Mouse (Mus musculus): ENCODE measurements around the gene Prmt3.

The Prmt3 gene

DNA sequence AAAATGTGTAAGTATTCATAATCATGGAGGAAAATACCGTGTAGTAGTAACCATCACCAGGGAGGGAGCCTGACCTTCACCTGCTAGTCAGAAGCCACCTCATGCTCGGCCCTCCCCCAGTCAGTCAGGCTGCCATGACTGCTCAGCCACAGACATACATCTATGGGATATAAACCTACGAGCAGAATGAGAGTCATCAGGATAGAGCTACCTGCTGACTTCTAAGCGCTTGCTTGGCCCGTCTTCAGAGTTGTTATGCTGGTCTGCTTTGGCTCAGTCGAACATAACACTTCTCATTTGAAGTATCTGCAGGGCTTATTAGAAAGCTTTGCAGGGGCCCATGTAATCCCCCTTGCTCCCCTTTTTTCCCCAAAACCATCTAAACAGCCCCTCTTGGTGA, 25.4 kb downstream of the Prmt3 start:
- DNase-seq = no peak

DNA sequence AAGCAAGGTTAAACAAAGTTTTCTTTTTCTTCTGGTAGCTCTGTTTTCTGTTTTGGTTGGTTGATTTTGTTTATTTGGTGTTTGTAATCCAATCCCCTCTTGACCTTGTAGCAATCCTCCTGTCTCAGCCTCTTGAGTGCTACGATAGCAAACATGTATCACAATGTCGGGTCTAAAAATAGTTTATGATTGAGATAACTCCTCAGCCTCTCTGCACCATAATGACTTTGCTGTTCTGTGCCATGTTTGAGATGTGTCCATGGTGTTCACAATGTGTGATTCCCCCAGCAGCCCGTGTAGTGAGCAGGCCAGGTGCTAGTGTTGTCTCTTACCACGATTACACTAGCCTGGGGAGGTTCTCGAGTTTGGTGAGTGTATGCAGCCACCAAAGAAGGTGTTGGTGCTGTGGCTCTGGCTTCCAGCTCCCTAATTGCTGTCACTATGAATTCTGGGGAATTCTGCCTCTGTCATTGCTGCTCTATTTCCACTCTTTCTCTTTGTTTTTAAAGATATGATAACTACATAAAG, 26.6 kb downstream of the Prmt3 start:
- no peak for DNase-seq

DNA sequence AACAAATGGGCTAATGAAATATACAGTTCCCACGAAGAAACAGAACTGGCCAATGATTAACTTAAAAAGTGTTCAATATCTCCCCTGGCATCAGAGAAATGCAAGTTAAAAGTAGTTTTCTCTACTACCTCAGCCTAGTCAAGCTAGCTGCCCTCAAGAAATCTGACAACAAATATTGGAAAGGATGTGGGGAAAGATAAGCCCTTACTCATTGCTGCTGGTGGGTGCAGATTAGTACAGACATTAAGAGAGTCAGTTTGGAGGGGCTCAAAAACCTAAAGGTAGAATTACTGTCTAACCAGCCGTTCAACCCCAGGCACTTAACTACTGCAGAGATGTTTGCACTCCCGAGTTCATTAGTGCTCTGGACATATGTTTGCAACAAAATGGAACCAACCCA, 27.5 kb downstream of the Prmt3 start:
- no peak for DNase-seq

DNA sequence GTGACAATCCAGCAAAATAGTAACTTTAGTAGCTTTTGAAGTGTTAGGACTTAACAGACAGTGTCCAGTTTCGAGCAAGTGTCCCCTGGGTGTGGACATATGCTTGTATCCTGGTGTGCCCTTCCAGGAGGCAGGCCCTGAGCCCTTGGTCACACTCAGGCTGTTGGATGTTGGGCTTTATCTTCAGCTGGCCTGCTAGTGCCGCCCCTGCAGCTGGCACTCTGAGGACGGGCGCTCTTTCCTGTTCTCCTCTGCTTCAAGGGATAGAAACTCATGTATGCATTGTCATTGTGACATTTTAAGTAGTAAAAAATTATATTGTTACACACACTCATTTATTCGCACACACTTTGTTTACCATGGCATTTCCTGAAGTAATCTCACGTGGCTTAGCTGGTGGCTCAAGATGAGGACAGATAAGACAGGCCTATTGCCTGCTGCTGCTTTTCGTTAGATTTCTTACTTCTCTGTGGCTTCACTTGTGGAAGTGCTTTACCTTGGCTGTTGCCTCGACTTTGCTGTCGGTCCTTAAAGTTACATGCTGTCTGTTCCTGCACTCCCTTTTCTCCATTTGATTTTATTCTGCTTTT, 29.0 kb downstream of the Prmt3 start:
- no peak for DNase-seq

DNA sequence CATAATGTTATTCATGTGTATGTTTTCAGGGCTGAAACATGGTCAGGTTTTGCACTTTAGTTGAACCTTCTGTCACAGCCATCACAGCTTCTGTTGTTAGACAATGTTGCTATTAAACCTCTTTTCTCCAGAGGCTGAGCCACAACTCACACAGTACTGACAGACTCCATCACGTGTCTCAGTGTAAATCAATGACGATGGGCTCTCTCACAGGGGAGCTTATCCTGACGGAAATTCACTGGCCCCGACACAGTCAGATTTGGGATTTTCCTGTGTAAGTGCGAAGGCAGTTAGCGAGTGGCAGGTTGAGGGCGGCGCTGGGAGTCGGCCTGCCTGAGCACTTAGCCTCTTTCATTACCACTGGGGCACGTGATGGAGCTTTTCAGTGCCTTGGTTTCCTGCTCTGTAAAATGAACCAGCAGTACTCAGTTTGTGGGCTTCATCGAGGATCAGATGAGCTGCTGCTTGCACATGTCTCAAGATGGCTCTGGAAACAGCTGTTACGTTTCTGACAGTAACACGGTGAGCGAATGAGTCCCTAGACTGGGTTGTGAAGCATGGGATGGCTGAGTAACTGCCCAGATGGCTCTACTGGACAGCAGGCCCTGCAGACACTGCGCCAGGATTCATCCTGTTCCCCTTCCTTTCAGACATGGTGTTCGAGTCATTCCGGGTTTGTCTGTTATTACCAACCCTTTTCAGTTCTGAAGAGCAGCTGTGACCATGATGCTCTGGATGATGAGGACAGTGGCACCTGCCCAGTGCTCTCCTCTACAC, 29.9 kb downstream of the Prmt3 start:
- DNase-seq = no peak

DNA sequence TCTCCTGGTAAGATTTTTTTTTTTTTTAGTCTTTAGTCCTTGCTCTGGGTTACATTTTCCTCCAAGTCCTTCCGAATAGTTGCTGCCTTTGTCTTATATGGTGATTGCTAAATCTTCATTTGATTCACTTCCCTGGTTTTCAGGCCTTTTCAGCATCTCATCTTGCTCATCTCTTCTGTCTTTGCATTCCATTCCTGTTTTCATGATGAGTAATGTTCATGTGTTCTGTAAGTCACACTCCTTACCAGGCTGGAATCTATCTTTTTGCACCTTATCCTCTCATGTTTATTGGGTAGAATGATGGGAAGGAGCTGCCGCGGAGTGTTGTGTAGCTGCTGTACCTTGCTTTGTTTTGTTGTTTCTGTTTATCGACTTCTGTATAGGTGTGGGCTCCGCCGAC, 31.0 kb downstream of the Prmt3 start:
- DNase-seq = no peak

DNA sequence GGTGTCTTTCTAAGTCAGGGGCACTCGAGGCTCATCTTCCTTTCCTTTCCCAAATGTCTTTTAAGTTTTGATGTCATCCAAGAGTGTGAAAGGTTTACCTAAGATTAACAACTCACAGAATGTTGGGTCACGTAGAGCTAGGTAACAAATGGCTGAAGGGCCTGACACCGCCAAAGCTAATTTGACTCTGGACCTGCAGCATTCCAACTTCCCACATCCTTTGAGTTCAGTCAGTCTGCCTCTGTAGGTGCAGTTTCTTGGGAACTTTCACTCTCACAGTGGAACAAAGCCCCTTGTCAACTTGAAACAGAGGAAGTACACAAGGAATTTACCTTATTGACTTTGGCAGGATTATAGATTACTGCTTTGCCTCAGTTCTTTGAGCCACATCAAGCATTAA, 31.4 kb downstream of the Prmt3 start:
- no peak for DNase-seq

DNA sequence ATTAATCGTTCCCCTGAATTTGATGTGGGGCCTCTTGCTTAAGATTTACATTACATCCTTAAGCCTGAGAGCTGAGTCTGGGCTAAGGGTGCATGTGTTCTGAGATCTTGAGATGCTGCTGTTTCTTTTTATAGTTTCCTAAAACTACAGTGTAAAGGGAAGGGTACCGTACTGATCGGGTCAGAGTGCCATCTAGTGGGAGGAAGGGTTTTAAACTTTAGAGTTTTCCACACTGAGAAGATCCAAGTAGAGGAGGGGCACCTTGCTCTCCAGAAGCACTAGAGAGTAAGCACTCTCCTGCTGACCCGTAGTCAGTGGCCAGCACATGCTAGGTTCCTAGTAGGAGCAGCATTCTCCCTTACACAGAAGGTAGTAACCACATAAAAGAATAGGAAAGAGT, 33.2 kb downstream of the Prmt3 start:
- DNase-seq = no peak

DNA sequence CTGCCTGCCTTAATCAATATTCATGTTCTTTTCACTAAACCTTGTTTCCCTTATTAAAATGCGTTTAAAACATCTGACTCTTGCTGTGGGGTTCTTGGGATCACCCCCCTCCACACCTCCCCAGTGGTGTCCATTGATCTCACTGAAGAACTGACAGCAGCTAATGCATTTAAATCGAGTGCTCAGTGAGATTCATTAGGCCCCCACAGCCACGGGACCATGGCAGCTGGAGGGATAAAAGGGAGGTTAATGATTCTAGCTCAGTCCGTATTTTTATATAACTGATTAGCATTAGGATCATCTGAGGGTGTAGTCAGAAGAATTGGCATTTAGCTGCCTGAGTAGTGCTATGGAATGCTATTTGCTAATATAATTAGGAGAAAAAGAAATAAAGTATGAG, 41.2 kb downstream of the Prmt3 start:
- no peak for DNase-seq

DNA sequence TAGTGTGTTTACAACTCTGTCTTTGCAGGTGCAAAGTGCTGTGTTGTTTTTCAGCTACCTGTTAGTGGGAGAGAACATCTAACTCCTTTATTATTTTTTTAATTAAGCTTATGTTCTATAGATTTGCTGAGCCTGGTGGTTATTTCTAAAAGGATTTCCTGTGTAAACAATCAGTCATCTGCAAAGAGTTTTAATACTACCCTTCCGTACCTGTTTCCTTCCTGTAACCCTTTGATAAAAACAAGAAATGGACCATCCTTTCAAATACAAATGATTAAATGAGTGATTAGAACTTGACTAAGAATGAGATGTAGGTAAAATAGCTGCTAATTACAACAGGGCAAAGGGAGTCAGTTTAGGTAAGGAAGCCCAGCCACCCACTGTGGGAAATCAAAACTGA, 43.2 kb downstream of the Prmt3 start:
- DNase-seq = no peak

DNA sequence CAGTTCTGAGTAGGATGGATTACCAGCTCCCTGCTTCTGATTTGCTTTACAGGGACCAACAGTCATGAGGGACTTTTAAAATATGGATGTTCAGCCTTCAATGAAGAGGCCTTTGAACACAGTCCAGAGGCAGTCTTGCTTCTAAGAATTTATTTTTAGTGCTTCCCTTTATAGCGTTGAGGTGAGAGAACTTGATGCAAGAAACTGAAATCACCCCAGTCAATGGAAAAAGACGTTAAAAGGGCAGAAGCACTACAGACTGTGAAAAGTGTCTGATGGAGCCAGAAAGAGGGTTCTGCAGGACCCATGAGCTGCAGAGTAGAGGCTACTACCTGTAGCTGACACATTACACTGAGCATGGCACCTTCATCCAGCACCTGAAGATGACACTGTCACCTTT, 43.9 kb downstream of the Prmt3 start:
- DNase-seq = no peak

DNA sequence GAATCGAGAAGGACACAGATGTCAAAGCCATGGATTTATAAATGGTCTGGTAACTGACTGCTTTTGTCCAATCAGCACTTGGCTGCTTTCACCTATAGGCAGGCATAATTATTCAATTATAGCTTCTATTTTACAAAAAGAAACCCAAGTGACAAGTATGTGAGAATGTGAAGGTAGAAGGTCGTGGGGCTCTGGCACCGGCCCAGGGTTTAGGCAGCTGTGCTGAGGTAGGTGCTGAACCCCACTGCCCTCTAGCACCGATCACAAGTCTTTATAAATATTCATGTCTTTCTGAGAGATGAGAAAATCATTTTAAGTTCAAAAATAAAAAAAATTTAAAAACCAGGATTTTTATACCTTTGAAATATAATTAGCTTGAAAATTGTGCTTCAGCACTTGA, 45.4 kb downstream of the Prmt3 start:
- DNase-seq = no peak

DNA sequence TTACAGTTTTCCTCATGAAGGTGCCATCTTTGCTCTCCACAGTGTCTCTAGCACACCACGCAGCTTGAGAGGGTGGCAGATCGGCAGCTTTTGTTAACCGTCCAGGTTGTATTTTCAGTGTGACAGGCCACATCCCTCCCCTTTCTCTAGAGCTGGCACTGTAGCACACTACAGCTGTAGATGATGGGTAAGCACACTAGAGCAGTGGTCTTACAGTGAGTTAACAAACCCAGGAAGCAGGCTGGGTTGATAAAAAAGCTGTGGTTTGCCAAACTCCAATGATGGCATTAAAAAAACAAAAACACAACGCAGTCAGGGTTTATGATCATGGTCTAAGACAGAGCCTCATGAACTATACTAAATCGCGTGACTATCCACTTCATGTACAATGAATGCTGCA, 45.9 kb downstream of the Prmt3 start:
- no peak for DNase-seq

DNA sequence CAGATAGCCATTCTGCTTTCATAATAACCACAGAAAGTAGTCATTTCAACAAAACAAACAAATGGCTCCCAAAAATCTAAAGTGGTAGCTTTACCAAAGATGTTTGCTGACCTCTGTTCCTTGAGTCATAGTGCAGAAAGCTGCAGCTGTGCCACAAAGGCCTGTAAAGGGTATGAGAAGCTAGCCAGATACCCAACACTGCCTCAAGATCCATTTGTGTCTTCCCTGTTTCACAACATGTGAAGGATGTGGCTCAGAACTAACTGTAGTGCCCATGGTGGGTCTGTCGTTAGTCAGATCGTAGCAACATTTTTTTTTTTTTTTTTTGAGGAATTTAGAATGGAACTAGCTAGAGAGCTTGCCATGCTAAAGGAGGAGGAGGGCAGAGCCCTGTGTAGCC, 46.4 kb downstream of the Prmt3 start:
- no peak for DNase-seq

DNA sequence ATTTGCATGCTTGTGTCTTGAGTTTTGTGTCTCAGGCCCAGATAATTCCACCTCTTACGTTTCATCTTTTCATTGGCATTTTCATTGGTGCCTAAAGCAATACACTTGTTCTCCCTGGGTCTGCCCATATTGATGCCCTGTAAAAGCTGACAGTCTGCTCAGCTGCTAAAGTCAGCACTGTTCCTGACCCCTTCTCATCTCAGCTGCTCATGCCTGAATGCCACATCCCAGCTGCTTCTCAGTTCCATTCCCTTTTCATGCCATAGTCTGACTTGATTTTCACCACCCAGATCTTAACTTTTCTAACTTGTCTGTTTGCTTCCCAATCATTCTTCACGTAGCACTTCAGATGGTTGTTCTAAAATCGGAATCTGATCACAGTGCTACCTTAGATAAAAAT, 47.3 kb downstream of the Prmt3 start:
- DNase-seq = no peak

DNA sequence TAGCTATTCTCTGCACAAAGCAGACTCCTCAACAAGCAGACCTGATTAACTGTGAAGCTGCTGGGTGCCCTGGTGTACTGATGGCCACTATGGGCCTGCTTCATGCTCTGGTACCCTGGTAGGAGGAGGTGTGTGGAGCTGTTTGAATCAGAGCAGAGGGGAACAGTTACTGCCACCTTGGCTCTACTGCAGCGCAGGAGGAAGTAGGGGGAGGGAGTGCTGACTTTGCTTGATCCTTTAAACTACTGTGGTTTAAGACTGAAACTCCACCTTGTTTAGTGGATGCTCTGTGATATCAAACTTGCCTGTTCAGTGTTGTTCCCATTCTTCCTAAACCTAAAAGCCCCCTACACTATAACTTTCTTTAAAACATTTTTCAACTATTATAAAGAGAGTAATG, 49.8 kb downstream of the Prmt3 start:
- no peak for DNase-seq

DNA sequence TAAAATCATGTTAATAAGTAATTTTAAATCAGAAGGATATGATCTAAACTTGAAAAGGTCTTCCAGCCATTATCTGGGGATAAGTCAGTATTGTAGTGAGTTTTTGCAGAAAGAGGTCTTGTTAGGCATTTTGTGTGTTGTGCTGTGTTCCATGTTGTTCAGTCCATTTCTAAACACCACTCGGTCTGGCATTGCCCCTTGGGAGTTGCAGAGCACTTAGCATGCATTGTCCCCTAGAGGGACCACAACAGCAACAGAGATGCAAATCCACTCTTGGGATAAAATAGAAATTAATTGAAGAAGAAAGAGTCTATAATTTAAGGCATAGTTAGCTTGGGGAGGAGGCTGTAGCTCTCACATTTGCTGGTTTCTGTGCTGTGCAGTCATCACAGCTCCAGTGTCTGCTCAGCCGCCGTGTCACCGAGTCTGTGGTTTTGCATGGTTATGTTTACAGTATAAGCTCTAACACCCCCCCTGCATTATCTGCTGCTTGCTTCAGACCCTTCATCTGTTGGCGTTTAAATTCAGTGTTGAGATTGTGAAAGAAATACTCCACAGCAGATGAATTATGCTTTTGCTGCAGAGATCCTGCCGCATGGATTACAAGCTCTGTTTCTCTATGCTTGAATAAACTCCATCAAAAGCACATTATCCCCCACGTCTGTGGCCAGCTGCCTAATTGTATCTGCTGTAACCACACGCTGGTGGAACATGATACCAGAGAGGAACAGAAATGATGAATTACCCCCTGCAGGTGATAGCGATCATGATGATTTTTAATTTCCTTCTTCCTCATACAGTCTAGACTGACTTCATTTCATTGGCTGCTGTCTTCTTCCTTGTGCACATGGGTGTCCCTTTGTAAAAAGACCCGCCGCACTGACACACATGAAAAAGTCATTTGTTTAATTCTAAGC, 64.5 kb downstream of the Prmt3 start:
- DNase-seq = no peak

DNA sequence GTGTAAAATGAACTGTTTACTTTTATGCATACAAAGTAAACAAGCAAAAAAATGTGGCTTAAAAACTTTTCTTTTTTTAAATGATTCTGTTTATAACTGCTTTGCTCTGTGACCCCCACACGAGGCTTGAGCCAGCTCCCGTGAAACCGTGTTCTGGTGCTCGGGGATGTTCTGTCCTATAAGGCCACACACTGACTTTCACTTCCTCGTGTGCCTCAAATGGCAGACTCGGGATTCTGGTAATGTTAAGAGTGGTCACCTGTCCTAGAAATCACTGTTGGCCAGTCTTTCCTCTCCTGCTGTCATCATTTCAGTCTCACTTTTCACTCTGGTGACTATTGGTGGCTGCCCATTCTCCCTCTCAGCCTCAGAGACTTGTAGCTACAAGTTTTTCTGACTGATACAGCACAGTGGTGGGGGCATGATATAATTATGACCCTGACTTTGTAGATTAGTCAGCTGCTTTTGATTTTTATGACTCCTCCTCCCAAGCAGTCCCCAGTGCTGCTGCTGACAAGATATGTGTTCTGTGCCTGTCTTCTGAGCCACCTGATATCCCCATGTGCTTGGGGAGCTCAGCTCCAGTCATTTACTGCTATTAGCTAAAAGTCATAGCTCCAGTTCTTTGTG, 65.3 kb downstream of the Prmt3 start:
- no peak for DNase-seq

DNA sequence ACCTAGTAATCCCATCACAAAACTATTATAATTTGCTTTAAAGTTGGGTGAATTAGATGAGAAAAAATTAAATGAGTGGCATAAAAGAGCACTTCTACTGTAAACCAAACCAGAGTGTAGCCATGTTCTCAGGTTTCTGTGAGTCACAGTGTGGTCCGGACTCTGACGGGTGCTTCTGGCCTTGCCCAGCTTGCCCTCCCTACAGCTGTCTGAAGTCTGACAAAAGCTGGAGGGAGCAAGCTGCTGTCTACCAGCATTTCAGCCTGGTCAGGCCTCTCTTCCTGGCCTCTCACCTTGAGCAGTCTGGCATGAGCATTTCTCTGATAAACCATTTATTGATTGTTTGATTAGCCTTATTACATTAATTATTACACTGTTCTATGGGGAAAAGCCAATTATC, 69.8 kb downstream of the Prmt3 start:
- DNase-seq = no peak

DNA sequence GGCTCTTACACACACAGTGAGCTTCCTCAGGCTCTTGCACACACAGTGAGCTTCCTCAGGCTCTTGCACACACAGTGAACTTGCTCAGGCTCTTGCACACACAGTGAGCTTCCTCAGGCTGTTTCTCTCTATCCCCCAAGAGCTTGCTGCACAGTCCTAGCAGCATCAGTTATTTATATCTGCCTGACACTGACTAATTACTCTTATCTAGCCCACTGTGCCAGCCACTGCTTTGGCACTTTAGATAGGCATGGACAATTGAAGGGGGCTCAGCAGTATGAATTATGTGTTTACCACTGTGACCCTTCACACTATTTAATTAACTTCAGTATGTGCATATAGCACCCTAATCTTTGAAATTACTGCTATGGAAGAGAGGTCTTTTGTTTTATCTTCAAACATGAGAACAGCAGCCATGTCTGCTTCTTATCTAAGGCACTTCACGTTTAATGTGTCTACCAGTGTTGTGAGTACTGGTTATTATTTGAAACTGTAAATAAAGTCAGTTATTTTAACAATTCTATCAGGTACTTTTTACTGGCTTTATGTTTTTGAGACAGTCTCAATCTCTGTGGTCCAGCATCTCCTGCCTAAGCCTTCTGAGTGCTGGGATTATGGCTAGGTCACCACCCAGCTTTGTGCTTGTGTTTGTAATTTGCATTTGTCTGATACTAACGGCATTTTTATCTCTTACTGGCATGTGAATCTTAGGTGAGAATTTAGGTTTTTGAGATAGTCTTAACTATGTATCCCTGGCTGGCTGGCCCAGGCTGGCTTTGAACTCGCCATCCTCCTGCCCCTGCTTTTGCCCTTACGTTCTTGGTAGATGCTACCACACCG, 75.4 kb downstream of the Prmt3 start:
- no peak for DNase-seq

DNA sequence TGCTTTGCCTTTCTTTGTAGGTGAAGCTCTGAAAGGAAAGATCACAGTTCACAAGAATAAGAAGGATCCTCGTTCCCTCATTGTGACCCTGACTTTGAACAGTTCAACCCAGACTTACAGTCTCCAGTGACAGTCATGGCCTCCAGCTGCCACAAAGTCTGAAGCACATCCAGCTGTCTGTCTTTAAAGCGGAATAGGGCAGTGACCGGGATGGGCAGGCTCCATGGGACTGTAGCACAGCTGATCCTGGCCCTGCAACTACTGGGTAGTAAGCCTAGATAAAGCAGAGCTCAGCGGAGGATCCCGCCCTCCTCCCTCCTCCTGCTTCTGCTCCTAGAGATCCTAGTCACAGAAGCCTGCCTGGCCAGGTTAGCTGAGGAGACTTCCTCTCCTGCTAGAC, 79.2 kb downstream of the Prmt3 start:
- no peak for DNase-seq

DNA sequence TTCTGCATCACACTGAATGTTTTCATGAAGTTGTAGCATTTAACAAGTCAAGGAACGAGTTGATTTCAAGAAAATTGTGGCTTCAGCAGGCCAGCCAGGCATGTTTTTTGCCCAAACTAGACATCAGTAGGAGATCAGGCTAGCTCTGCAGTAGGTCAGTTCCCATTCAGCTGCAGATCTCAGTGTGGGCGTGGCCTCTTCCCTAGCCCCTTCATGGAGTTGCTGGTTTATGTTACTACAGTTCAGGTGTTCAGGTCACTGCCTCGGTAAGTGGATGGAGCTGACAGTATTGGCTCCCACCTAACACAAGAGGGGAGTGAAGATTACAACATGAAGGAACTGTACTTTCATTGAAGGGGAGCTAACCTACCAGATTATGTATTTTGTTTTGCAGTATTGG, 80.1 kb downstream of the Prmt3 start:
- no peak for DNase-seq
